Mouse (Mus musculus) embryonic facial prominence, embryonic 14.5 days (tissue): ENCODE results near the gene Pspn. TPM values are rescaled to one million over a fixed set of nuclear protein-coding genes. Genes with fewer than 3 reads are reported as not detected.

Source experiments
- ATAC-seq: fragments of 200-750 bp; cut with Nextera tagmentation; 2 replicates; pipeline ENCODE4 v1.8.0; 2017; ENCODE audit warnings: low read depth, moderate number of reproducible peaks, moderate TSS enrichment
- DNase-seq: peaks from one replicate; pipeline ENCODE4 v3.0.0-alpha.2; 2015; ENCODE audit warnings: low spot score
- H3K27ac ChIP-seq: fragments of 300-500 bp; sonication (generic); replicated peaks from 2 replicates; pipeline ENCODE4 v1.5.1; 2014; ENCODE audit warnings: low read depth, mild to moderate bottlenecking, low read length, moderate library complexity
- H3K27me3 ChIP-seq: fragments of 300-500 bp; sonication (generic); replicated peaks from 2 replicates; pipeline ENCODE4 v1.6.1; 2014; ENCODE audit warnings: low read length; ENCODE audit not compliant: control insufficient read depth, insufficient read depth
- H3K36me3 ChIP-seq: fragments of 300-500 bp; sonication (generic); 2 replicates; pipeline ENCODE4 v1.6.1; 2014; ENCODE audit warnings: low read length, mixed read lengths; ENCODE audit not compliant: control insufficient read depth, insufficient read depth
- H3K4me1 ChIP-seq: fragments of 300-500 bp; sonication (generic); 2 replicates; pipeline ENCODE4 v1.6.1; 2014; ENCODE audit warnings: antibody characterized with exemption, low read length; ENCODE audit not compliant: control insufficient read depth, insufficient read depth
- H3K4me2 ChIP-seq: fragments of 300-500 bp; sonication (generic); 2 replicates; pipeline ENCODE4 v1.6.1; 2014; ENCODE audit warnings: low read depth, mild to moderate bottlenecking, low read length, moderate library complexity, mixed read lengths
- H3K4me3 ChIP-seq: fragments of 300-500 bp; sonication (generic); 2 replicates; pipeline ENCODE4 v1.5.1; 2014; ENCODE audit warnings: low read depth, mild to moderate bottlenecking, low read length
- H3K9ac ChIP-seq: fragments of 300-500 bp; sonication (generic); 2 replicates; pipeline ENCODE4 v1.6.1; 2014; ENCODE audit warnings: low read depth, mild to moderate bottlenecking, low read length, moderate library complexity, mixed read lengths
- H3K9me3 ChIP-seq: fragments of 300-500 bp; sonication (generic); 2 replicates; pipeline ENCODE4 v1.6.1; 2016; ENCODE audit warnings: low read length; ENCODE audit not compliant: control insufficient read depth
- WGBS: fragments of 180-500 bp; shearing (Covaris S2); extraction: QIAGEN DNeasy Blood & Tissue Kit; methylation state at CpG from one replicate; pipeline ENCODE4 v1.1.7; 2014; 5-methylcytosine and 5-hydroxymethylcytosine counted together
- polyA plus RNA-seq: library from polyadenylated mRNA; unstranded; fragments of >200 nt; fragmentation: Nextera tagmentation; extraction: Ambion mirVana; gene quantifications from 2 replicates; pipeline ENCODE4 v1.2.1, GENCODE M21; 2014

Gene Pspn
- polyA plus RNA-seq, 1 experiment from 2014 or later: not detected

GRCm38 (mm10) chr17:56989467-56990114, 10.2 kb downstream of the Pspn start:
- ATAC-seq (peak; percentile 93), DNase-seq (peak; percentile 96)
- H3K4me3 ChIP-seq: peak overlapping the region; percentile 90
- H3K27me3 ChIP-seq: no peaks in the 10 kb centered on the region
- WGBS: 3% methylated on average over 25 of the region's 25 CpGs
- H3K36me3 ChIP-seq: peaks cover 26% of the 10 kb centered on the region
- H3K9ac ChIP-seq: peak overlapping the region; percentile 83
- peaks cover 6% of the 10 kb centered on the region; the same call in 1 of the 2 replicates for H3K4me1 ChIP-seq
- H3K9me3 ChIP-seq: no peaks in the 10 kb centered on the region
- H3K27ac ChIP-seq: peak overlapping the region; percentile 62
- H3K4me2 ChIP-seq: peak overlapping the region; percentile 74

DNA sequence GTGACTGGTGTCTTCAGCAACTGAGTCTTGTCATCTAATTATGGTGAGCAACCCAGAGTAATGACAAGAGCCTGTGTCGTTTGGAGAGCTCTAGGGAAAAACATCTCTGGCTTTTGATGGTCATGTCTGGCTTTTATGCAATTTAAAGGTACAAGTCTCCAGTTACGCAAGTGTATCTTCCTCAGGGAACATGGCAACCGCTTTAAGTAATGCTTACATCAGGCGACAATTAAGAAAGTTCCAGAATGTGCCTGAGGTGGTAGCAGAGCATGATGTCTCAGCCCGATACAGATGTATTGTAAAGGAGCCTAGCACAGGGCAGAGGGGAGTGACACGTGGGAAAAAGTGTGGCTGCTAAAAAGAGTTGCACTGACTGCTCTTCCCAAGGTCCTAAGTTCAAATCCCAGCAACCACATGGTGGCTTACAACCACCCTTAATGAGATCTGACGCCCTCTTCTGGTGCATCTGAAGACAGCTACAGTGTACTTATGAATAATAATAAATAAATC, 10.8 kb downstream of the Pspn start:
- peak overlapping the region; percentile 74 for H3K4me2 ChIP-seq
- H3K9ac ChIP-seq: no peak overlapping the region
- peak overlapping the region; percentile 90 for H3K4me3 ChIP-seq
- peaks cover 19% of the 10 kb centered on the region for H3K36me3 ChIP-seq
- WGBS: 64% methylated on average over 7 of the region's 7 CpGs
- H3K27me3 ChIP-seq: no peaks in the 10 kb centered on the region
- H3K27ac ChIP-seq: no peak overlapping the region
- peaks cover 6% of the 10 kb centered on the region; the same call in 1 of the 2 replicates for H3K4me1 ChIP-seq
- ATAC-seq (no peak), DNase-seq (no peak)
- H3K9me3 ChIP-seq: no peaks in the 10 kb centered on the region

- Histone ChIP-seq H3K4me3 (no peak overlapping the region), H3K4me1 (peaks cover 6% of the 10 kb centered on the region; the same call in 1 of the 2 replicates), H3K27me3 (no peaks in the 10 kb centered on the region), H3K36me3 (peaks cover 14% of the 10 kb centered on the region), H3K9me3 (no peaks in the 10 kb centered on the region), H3K27ac (no peak overlapping the region), H3K9ac (no peak overlapping the region), H3K4me2 (no peak overlapping the region)
- DNase-seq (no peak), ATAC-seq (no peak)
- WGBS: 80% methylated on average over 7 of the region's 7 CpGs
These were observed 11.4 kb downstream of the Pspn start for GRCm38 (mm10) chr17:56988441-56988840.

DNA sequence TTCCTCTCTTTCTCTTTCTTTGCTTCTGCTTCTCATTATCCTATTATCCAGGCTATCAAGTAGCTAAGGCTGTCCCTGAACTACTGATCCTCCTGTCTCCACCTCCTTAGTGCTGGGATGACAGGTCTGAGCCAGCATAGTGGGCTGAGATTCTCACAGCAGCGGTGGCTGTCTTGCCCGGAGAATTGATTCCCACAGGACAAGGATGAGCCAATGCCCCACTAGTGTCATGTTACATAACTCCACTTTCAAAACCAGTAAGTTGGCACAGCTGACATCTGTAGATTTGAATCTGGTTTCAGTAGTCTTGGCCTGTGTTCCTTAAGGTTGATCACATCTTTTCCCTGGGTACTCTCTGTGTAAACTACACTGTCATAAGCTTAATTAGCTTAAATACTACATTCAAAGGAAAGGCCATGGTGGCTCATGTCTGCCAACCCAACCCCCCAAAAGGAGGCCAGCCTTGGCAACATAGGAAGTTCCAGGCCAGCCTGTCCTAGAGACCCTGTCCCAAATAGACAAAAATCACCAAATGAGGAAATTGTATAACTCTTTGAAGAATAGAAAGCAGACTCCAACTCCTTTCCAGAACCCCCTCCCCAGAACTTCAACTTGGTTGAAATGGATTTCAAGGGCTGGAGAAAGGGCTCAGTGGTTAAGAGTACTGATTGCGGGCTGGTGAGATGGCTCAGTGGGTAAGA, 13.6 kb downstream of the Pspn start:
- Histone ChIP-seq H3K27me3 (no peaks in the 10 kb centered on the region), H3K9ac (no peak overlapping the region), H3K4me3 (no peak overlapping the region), H3K36me3 (no peaks in the 10 kb centered on the region), H3K4me2 (no peak overlapping the region), H3K4me1 (peaks cover 6% of the 10 kb centered on the region; the same call in 1 of the 2 replicates), H3K9me3 (no peaks in the 10 kb centered on the region), H3K27ac (no peak overlapping the region)
- 64% methylated on average over 3 of the region's 3 CpGs for WGBS
- DNase-seq (no peak), ATAC-seq (no peak)

GRCm38 (mm10) chr17:56985656-56986055, 14.2 kb downstream of the Pspn start:
- Histone ChIP-seq H3K4me1 (peaks cover under 1% of the 10 kb centered on the region; the same call in 1 of the 2 replicates), H3K4me3 (no peak overlapping the region), H3K27ac (no peak overlapping the region), H3K27me3 (no peaks in the 10 kb centered on the region), H3K4me2 (no peak overlapping the region), H3K36me3 (no peaks in the 10 kb centered on the region), H3K9ac (no peak overlapping the region), H3K9me3 (no peaks in the 10 kb centered on the region)
- no peak for ATAC-seq
- 70% methylated on average over 3 of the region's 3 CpGs for WGBS
- no peak for DNase-seq

DNA sequence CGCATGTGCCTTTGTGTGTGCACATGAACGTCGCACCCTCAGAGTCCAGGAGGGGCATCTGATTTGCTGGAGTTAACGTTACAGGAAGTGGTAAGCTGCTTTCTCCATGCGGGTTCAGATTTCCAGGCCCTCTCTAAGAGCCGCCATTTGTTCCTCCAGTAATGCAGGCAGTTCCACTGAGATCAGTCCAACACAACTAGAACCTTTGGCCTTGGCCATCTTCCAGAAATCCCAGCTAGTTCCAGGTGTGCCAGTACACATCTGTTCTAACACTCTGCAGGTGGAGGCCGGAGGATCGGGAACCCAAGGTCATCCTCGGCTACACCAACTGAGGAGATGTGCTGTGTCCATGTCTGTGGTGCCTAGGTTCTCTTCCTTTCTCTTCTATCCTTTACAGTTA, 14.9 kb downstream of the Pspn start:
- Histone ChIP-seq H3K9me3 (no peaks in the 10 kb centered on the region), H3K4me2 (no peak overlapping the region), H3K4me3 (no peak overlapping the region), H3K9ac (no peak overlapping the region), H3K4me1 (no peaks in the 10 kb centered on the region), H3K27me3 (no peaks in the 10 kb centered on the region), H3K27ac (no peak overlapping the region), H3K36me3 (no peaks in the 10 kb centered on the region)
- ATAC-seq: no peak
- no peak for DNase-seq
- 67% methylated on average over 9 of the region's 9 CpGs for WGBS

- ATAC-seq (no peak), DNase-seq (no peak)
- Histone ChIP-seq H3K9ac (no peak within 1 kb of the TSS), H3K9me3 (no peaks in the 10 kb centered on the region), H3K36me3 (no peaks in the 10 kb centered on the region), H3K4me1 (no peaks in the 10 kb centered on the region), H3K4me2 (no peak within 1 kb of the TSS), H3K27me3 (no peaks in the 10 kb centered on the region), H3K4me3 (no peak within 1 kb of the TSS), H3K27ac (no peak within 1 kb of the TSS)
- 67% methylated on average over 5 of the region's 5 CpGs for WGBS
These were observed 17.8 kb downstream of the Pspn start, which contains the start of gene Acer1 for GRCm38 (mm10) chr17:56982013-56982412. Gene Acer1 (minus strand): TSS chr17:56982126.

GRCm38 (mm10) chr17:56981049-56981448, 18.8 kb downstream of the Pspn start:
- Histone ChIP-seq H3K9ac (no peak overlapping the region), H3K4me2 (no peak overlapping the region), H3K27me3 (no peaks in the 10 kb centered on the region), H3K36me3 (no peaks in the 10 kb centered on the region), H3K9me3 (no peaks in the 10 kb centered on the region), H3K4me1 (no peaks in the 10 kb centered on the region), H3K27ac (no peak overlapping the region), H3K4me3 (no peak overlapping the region)
- WGBS: 74% methylated on average over 7 of the region's 7 CpGs
- DNase-seq (no peak), ATAC-seq (no peak)
